19 mouse cellular contexts compared by ENCODE assay signal in genomic region chr10:112916575-112917190, GRCm38 (mm10). TPM values are rescaled to one million over a fixed set of nuclear protein-coding genes. Genes with fewer than 3 reads are reported as not detected.
DNase-seq lines count a peak whose midpoint lies in the region; ATAC-seq and TF ChIP-seq lines count a peak whose summit lies in the region.
"Had no signal": no experiment of that assay in that cellular context is flagged by ENCODE, and none has a peak within 500 bp of the region (broad histone marks: within the 10 kb centered on the region; RNA-seq: fewer than 3 reads in every experiment).

No protein-coding gene starts in this region.

- no peaks in the 10 kb centered on the region for H3K27me3 ChIP-seq in heart, embryonic 12.5 days (replicated peaks)
- no peaks in the 10 kb centered on the region for H3K27me3 ChIP-seq in liver, adult 2 months (ENCODE audit: control insufficient read depth, insufficient read depth, low read length)
- H3K27me3 ChIP-seq in liver, embryonic 12.5 days (replicated peaks), result no peaks in the 10 kb centered on the region
- no peaks in the 10 kb centered on the region for H3K27me3 ChIP-seq in stomach, embryonic 14.5 days (ENCODE audit: control insufficient read depth, insufficient read depth, low read length)
- no peaks in the 10 kb centered on the region for H3K27me3 ChIP-seq in stomach, postnatal 0 days (ENCODE audit: control insufficient read depth, insufficient read depth, low read length)
- H3K27me3 ChIP-seq in stomach, embryonic 16.5 days (ENCODE audit: control insufficient read depth, insufficient read depth, low read length), result no peaks in the 10 kb centered on the region
- H3K27me3 ChIP-seq: embryonic facial prominence, embryonic 12.5 days; forebrain, embryonic 15.5 days; hindbrain, embryonic 15.5 days had no signal

- no peak for ATAC-seq in heart, embryonic 12.5 days (ENCODE audit: insufficient number of reproducible peaks, low FRiP score)
- no peak for ATAC-seq in liver, embryonic 12.5 days
- ATAC-seq in stomach, embryonic 14.5 days (ENCODE audit: insufficient number of reproducible peaks, insufficient read depth, low FRiP score, low read depth), result peak; percentile 78; the same call in 1 of the 2 replicates
- ATAC-seq in stomach, postnatal 0 days (ENCODE audit: low FRiP score, low TSS enrichment), result no peak; the same call in 1 of the 2 replicates
- peak; percentile 84 for ATAC-seq in stomach, embryonic 16.5 days (ENCODE audit: insufficient read depth, low FRiP score)
- ATAC-seq: forebrain, embryonic 15.5 days had no signal

- no peak for TF ChIP-seq POLR2A in liver, adult 2 months (IDR thresholded peaks at IDR 0.05; ENCODE audit: extremely low read depth, insufficient read depth, low read length)

- H3K4me1 ChIP-seq in heart, embryonic 12.5 days (replicated peaks), result no peaks in the 10 kb centered on the region
- no peaks in the 10 kb centered on the region for H3K4me1 ChIP-seq in liver, adult 2 months (ENCODE audit: control insufficient read depth, insufficient read depth, low read length)
- no peaks in the 10 kb centered on the region for H3K4me1 ChIP-seq in liver, embryonic 12.5 days
- H3K4me1 ChIP-seq in stomach, embryonic 14.5 days (ENCODE audit: control insufficient read depth, insufficient read depth, low read length), result peaks cover 7% of the 10 kb centered on the region; the same call in 1 of the 2 replicates
- no peaks in the 10 kb centered on the region for H3K4me1 ChIP-seq in stomach, postnatal 0 days (replicated peaks; ENCODE audit: control insufficient read depth, insufficient read depth)
- H3K4me1 ChIP-seq in stomach, embryonic 16.5 days (ENCODE audit: control insufficient read depth, insufficient read depth, low read length), result no peaks in the 10 kb centered on the region
- H3K4me1 ChIP-seq: embryonic facial prominence, embryonic 12.5 days; forebrain, embryonic 15.5 days; heart, embryonic 10.5 days; hindbrain, embryonic 15.5 days had no signal

- no peaks in the 10 kb centered on the region for H3K9me3 ChIP-seq in heart, embryonic 12.5 days (replicated peaks)
- no peaks in the 10 kb centered on the region for H3K9me3 ChIP-seq in liver, embryonic 12.5 days (replicated peaks)
- H3K9me3 ChIP-seq in stomach, embryonic 14.5 days (ENCODE audit: control insufficient read depth, low read depth, low read length), result no peaks in the 10 kb centered on the region
- no peaks in the 10 kb centered on the region for H3K9me3 ChIP-seq in stomach, postnatal 0 days (ENCODE audit: control insufficient read depth, low read length)
- H3K9me3 ChIP-seq in stomach, embryonic 16.5 days (replicated peaks; ENCODE audit: control insufficient read depth, low read length), result no peaks in the 10 kb centered on the region
- H3K9me3 ChIP-seq: embryonic facial prominence, embryonic 12.5 days; forebrain, embryonic 15.5 days; heart, embryonic 10.5 days; hindbrain, embryonic 15.5 days had no signal

- H3K79me2 ChIP-seq in liver, adult 2 months (ENCODE audit: control insufficient read depth, insufficient read depth, low read length), result no peaks in the 10 kb centered on the region

- no peak overlapping the region for H3K9ac ChIP-seq in heart, embryonic 12.5 days
- H3K9ac ChIP-seq in liver, adult 2 months (ENCODE audit: low read depth, low read length), result no peak overlapping the region
- no peak overlapping the region for H3K9ac ChIP-seq in liver, embryonic 12.5 days
- H3K9ac ChIP-seq in stomach, embryonic 14.5 days (replicated peaks; ENCODE audit: low read depth, low read length), result no peak overlapping the region
- H3K9ac ChIP-seq in stomach, postnatal 0 days (ENCODE audit: low read length), result no peak overlapping the region
- H3K9ac ChIP-seq in stomach, embryonic 16.5 days (ENCODE audit: low read length), result no peak overlapping the region
- H3K9ac ChIP-seq: embryonic facial prominence, embryonic 12.5 days; forebrain, embryonic 15.5 days; hindbrain, embryonic 15.5 days had no signal

- 65% methylated on average over 5 of the region's 5 CpGs for WGBS in heart, embryonic 12.5 days
- 46% methylated on average over 5 of the region's 5 CpGs for WGBS in liver, adult 2 months
- WGBS in liver, embryonic 12.5 days (ENCODE audit: insufficient replicate concordance), result 58% methylated on average over 5 of the region's 5 CpGs
- WGBS in stomach, embryonic 14.5 days, result 29% methylated on average over 5 of the region's 5 CpGs
- WGBS in stomach, postnatal 0 days, result 24% methylated on average over 5 of the region's 5 CpGs
- 28% methylated on average over 5 of the region's 5 CpGs for WGBS in stomach, embryonic 16.5 days

- H3K4me3 ChIP-seq in heart, embryonic 12.5 days, result no peak overlapping the region
- H3K4me3 ChIP-seq in liver, adult 2 months (ENCODE audit: insufficient read depth, low read depth, low read length), result no peak overlapping the region
- no peak overlapping the region for H3K4me3 ChIP-seq in liver, embryonic 12.5 days
- H3K4me3 ChIP-seq in stomach, embryonic 14.5 days (ENCODE audit: low read depth, low read length), result no peak overlapping the region
- no peak overlapping the region for H3K4me3 ChIP-seq in stomach, postnatal 0 days (ENCODE audit: low read depth, low read length)
- no peak overlapping the region for H3K4me3 ChIP-seq in stomach, embryonic 16.5 days (replicated peaks; ENCODE audit: low read length)
- H3K4me3 ChIP-seq: embryonic facial prominence, embryonic 12.5 days; forebrain, embryonic 15.5 days; heart, embryonic 10.5 days; hindbrain, embryonic 15.5 days had no signal

- no peak for TF ChIP-seq CTCF in liver, adult 2 months (IDR thresholded peaks at IDR 0.05; ENCODE audit: low read depth, low read length)
- TF ChIP-seq CTCF in stomach, postnatal 0 days (IDR thresholded peaks at IDR 0.05; ENCODE audit: low read depth), result no peak

- H3K4me2 ChIP-seq in heart, embryonic 12.5 days, result no peak overlapping the region
- no peak overlapping the region for H3K4me2 ChIP-seq in liver, embryonic 12.5 days
- no peak overlapping the region for H3K4me2 ChIP-seq in stomach, embryonic 14.5 days (replicated peaks; ENCODE audit: low read depth, low read length)
- no peak overlapping the region for H3K4me2 ChIP-seq in stomach, postnatal 0 days (replicated peaks; ENCODE audit: low read depth)
- H3K4me2 ChIP-seq in stomach, embryonic 16.5 days (ENCODE audit: low read depth, low read length), result no peak overlapping the region
- H3K4me2 ChIP-seq: embryonic facial prominence, embryonic 12.5 days; forebrain, embryonic 15.5 days; hindbrain, embryonic 15.5 days had no signal

- no peak for TF ChIP-seq EP300 in stomach, postnatal 0 days (optimal IDR thresholded peaks at IDR 0.05)

- DNase-seq in heart, postnatal 4 days, result peak; percentile 5
- DNase-seq in liver, adult 2 months (ENCODE audit: extremely low read depth, low read depth, low spot score), result peak; percentile 40
- DNase-seq in stomach, postnatal 0 days (ENCODE audit: low spot score), result no peak
- DNase-seq in gastrocnemius, adult 8-10 months (ENCODE audit: low spot score in 2 of 2), result no peak
- DNase-seq: adrenal gland, adult 2 months; cerebellum, adult 9-10 months; kidney, adult 8-10 months; left cerebral cortex, postnatal 4 days; liver; retina, postnatal 1 day; thymus, postnatal 4 days had no signal

- no peak overlapping the region for H3K27ac ChIP-seq in heart, embryonic 12.5 days (ENCODE audit: poor library complexity, severe bottlenecking)
- H3K27ac ChIP-seq in liver, adult 2 months (replicated peaks; ENCODE audit: insufficient read depth, low read depth, low read length), result no peak overlapping the region
- no peak overlapping the region for H3K27ac ChIP-seq in liver, embryonic 12.5 days
- peak overlapping the region; percentile 77; the same call in 1 of the 2 replicates for H3K27ac ChIP-seq in stomach, embryonic 14.5 days (ENCODE audit: low read length)
- H3K27ac ChIP-seq in stomach, postnatal 0 days (replicated peaks), result no peak overlapping the region
- H3K27ac ChIP-seq in stomach, embryonic 16.5 days (ENCODE audit: low read length), result peak overlapping the region; percentile 69
- H3K27ac ChIP-seq: embryonic facial prominence, embryonic 12.5 days; forebrain, embryonic 15.5 days; heart, embryonic 10.5 days; hindbrain, embryonic 15.5 days had no signal

- no peaks in the 10 kb centered on the region for H3K36me3 ChIP-seq in heart, embryonic 12.5 days
- no peaks in the 10 kb centered on the region for H3K36me3 ChIP-seq in liver, adult 2 months (ENCODE audit: control insufficient read depth, insufficient read depth, low read length)
- no peaks in the 10 kb centered on the region for H3K36me3 ChIP-seq in liver, embryonic 12.5 days
- no peaks in the 10 kb centered on the region for H3K36me3 ChIP-seq in stomach, embryonic 14.5 days (ENCODE audit: control insufficient read depth, insufficient read depth, low read length)
- no peaks in the 10 kb centered on the region for H3K36me3 ChIP-seq in stomach, postnatal 0 days (ENCODE audit: control insufficient read depth, insufficient read depth, low read length)
- H3K36me3 ChIP-seq in stomach, embryonic 16.5 days (ENCODE audit: control insufficient read depth, insufficient read depth, low read length), result no peaks in the 10 kb centered on the region
- H3K36me3 ChIP-seq: embryonic facial prominence, embryonic 12.5 days; forebrain, embryonic 15.5 days; heart, embryonic 10.5 days; hindbrain, embryonic 15.5 days had no signal

RNA-seq across cellular contexts. Expression of gene Atxn7l3b, which starts 12.1 kb away (rescaled TPM):
- 10 to 100 TPM; 69.0 to 70.4 TPM for total RNA-seq in heart, postnatal 4 days (2021)
- 139 and 144 TPM in 2 replicates for polyA plus RNA-seq in heart, embryonic 12.5 days (2016; fragmentation: Nextera tagmentation; extraction: Ambion mirVana)
- total RNA-seq in liver, adult 2 months (2014; rRNA removed), result 45.9 and 49.5 TPM in 2 replicates
- 29.3 and 34.4 TPM in 2 replicates for polyA plus RNA-seq in liver, adult 2 months (2012; rRNA removed)
- polyA plus RNA-seq in liver, embryonic 12.5 days (2016; fragmentation: Nextera tagmentation; extraction: Ambion mirVana), result 69.1 and 76.4 TPM in 2 replicates
- polyA plus RNA-seq in stomach, embryonic 14.5 days (2014; fragmentation: Nextera tagmentation; extraction: Ambion mirVana), result 173 and 194 TPM in 2 replicates
- polyA plus RNA-seq in stomach, postnatal 0 days (2015; fragmentation: Nextera tagmentation; extraction: Ambion mirVana), result 143 and 148 TPM in 2 replicates
- polyA plus RNA-seq in stomach, embryonic 16.5 days (2015; fragmentation: Nextera tagmentation; extraction: Ambion mirVana), result 159 and 168 TPM in 2 replicates
- total RNA-seq in gastrocnemius, adult 8-10 months (2022), result 10 to 100 TPM in 2 of 4 experiments, 1 to 10 TPM in 2; 8.7 to 12.7 (median 10.7) TPM

Comparison
In these comparisons a context has a peak if more than half of its experiments do, and no peak if none do; other contexts are left out.
1. ATAC-seq: peak in stomach, embryonic 14.5 days (single experiment) and stomach, embryonic 16.5 days (single experiment); none in heart, embryonic 12.5 days (single experiment), liver, embryonic 12.5 days (single experiment) and stomach, postnatal 0 days (single experiment).
2. H3K27ac ChIP-seq: peak in stomach, embryonic 14.5 days (single experiment) and stomach, embryonic 16.5 days (single experiment); none in heart, embryonic 12.5 days (single experiment), liver, adult 2 months (single experiment), liver, embryonic 12.5 days (single experiment) and stomach, postnatal 0 days (single experiment).
3. DNase-seq: peak in heart, postnatal 4 days (single experiment) and liver, adult 2 months (single experiment); none in stomach, postnatal 0 days (single experiment) and gastrocnemius, adult 8-10 months (0 of 2).